ENCODE assay signal across 26 mouse cellular contexts in the genomic region with DNA sequence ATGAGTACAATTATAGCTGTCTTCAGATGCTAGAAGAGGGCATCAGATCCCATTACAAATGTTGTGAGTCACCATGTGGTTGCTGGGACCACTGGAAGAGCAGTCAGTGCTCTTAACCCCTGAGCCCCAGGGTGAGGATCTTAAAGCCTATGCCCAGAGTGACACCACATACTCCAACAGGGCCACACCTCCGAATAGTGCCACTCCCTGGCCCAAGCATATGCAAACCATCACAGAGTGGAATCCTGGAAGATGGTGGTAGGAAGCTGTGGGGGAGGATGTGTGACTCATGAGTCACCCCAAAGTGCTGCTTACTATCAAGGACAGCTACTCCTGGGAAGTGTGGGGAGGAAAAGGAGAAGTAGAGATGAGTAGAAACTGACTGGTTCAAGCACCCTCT. TPM values are rescaled to one million over a fixed set of nuclear protein-coding genes. Genes with fewer than 3 reads are reported as not detected.
DNase-seq lines count a peak whose midpoint lies in the region; ATAC-seq and TF ChIP-seq lines count a peak whose summit lies in the region.
"Had no signal": no experiment of that assay in that cellular context is flagged by ENCODE, and none has a peak within 500 bp of the region (broad histone marks: within the 10 kb centered on the region; RNA-seq: fewer than 3 reads in every experiment).

No protein-coding gene starts in this region.

- no peak overlapping the region for H3K9ac ChIP-seq in forebrain, embryonic 14.5 days (ENCODE audit: low read length)
- H3K9ac ChIP-seq: limb, embryonic 13.5 days; stomach, embryonic 15.5 days had no signal

- no peak overlapping the region for H3K4me3 ChIP-seq in C2C12 (ENCODE audit: insufficient read depth, poor library complexity, severe bottlenecking)
- H3K4me3 ChIP-seq in forebrain, embryonic 14.5 days (ENCODE audit: low read depth, low read length), result no peak overlapping the region
- H3K4me3 ChIP-seq: erythroblast, embryonic 14.5 days; limb, embryonic 13.5 days; stomach, embryonic 15.5 days had no signal

- TF ChIP-seq CTCF in C2C12 (IDR thresholded peaks at IDR 0.05; ENCODE audit: control insufficient read depth, insufficient read depth, insufficient read length), result no peak

- H3K36me3 ChIP-seq in C2C12 (ENCODE audit: control insufficient read depth, insufficient read depth), result no peaks in the 10 kb centered on the region
- H3K36me3 ChIP-seq in forebrain, embryonic 14.5 days (ENCODE audit: control insufficient read depth, insufficient read depth, low read length), result no peaks in the 10 kb centered on the region
- H3K36me3 ChIP-seq: limb, embryonic 13.5 days; stomach, embryonic 15.5 days had no signal

- H3K27ac ChIP-seq in forebrain, embryonic 14.5 days (ENCODE audit: low read depth, low read length), result no peak overlapping the region
- H3K27ac ChIP-seq: hindbrain, postnatal 0 days; limb, embryonic 13.5 days; stomach, embryonic 15.5 days had no signal

- ATAC-seq in megakaryocyte progenitor cell, adult 5-6 weeks (replicated peaks; ENCODE audit: poor library complexity), result peak; percentile 89
- no peak for ATAC-seq in forebrain, embryonic 14.5 days
- ATAC-seq: CD4-positive, CD25-positive, alpha-beta regulatory T cell, adult 4 months; forebrain, embryonic 16.5 days; hindbrain, postnatal 0 days had no signal

- no peaks in the 10 kb centered on the region for H3K9me3 ChIP-seq in forebrain, embryonic 14.5 days (replicated peaks; ENCODE audit: control insufficient read depth, low read length)
- H3K9me3 ChIP-seq: limb, embryonic 13.5 days; stomach, embryonic 15.5 days had no signal

- H3K27me3 ChIP-seq in C2C12 (ENCODE audit: control insufficient read depth, insufficient read depth, insufficient read length), result no peaks in the 10 kb centered on the region
- H3K27me3 ChIP-seq in forebrain, embryonic 14.5 days (replicated peaks; ENCODE audit: control insufficient read depth, insufficient read depth, low read length), result no peaks in the 10 kb centered on the region
- H3K27me3 ChIP-seq: limb, embryonic 13.5 days; stomach, embryonic 15.5 days had no signal

- peaks cover 1% of the 10 kb centered on the region for H3K79me3 ChIP-seq in C2C12 (ENCODE audit: low read depth)

- 86% methylated on average over 1 of the region's 1 CpGs for WGBS in forebrain, embryonic 14.5 days

- no peaks in the 10 kb centered on the region for H3K4me1 ChIP-seq in forebrain, embryonic 14.5 days (ENCODE audit: control insufficient read depth, insufficient read depth, low read length)
- H3K4me1 ChIP-seq: limb, embryonic 13.5 days; stomach, embryonic 15.5 days had no signal

- H3K79me2 ChIP-seq in C2C12 (ENCODE audit: control insufficient read depth, insufficient read depth), result no peaks in the 10 kb centered on the region

- no peak overlapping the region for H3ac ChIP-seq in C2C12 (ENCODE audit: control insufficient read depth, insufficient read length, low read depth)

- H3K4me2 ChIP-seq in forebrain, embryonic 14.5 days (ENCODE audit: low read length), result no peak overlapping the region
- H3K4me2 ChIP-seq: heart, embryonic 11.5 days; limb, embryonic 13.5 days; midbrain, embryonic 11.5 days; stomach, embryonic 15.5 days had no signal

- peak; percentile 21 to 38 for DNase-seq in left cerebral cortex, adult 18-20 months (ENCODE audit: low spot score in 2 of 2)
- DNase-seq in left cerebral cortex, adult 11 months (ENCODE audit: low spot score), result no peak
- peak; percentile 91 for DNase-seq in R1 (ENCODE audit: low read depth, low spot score)
- no peak for DNase-seq in forebrain, embryonic 14.5 days (ENCODE audit: low spot score)
- DNase-seq in ovary, postnatal 10 days (ENCODE audit: low spot score), result no peak
- DNase-seq: cerebellum, postnatal 25 days; heart, postnatal 36 days; kidney, adult 18-20 months; kidney, postnatal 14 days; lung, postnatal 14 days; spleen, adult 18-20 months; thymus, adult 2 months had no signal

TF ChIP-seq in C2C12, 6 proteins besides CTCF, POLR2A, EP300 and RAD21:
- TF ChIP-seq FOSL1 (IDR thresholded peaks at IDR 0.05; ENCODE audit: insufficient read depth, low read length, poor library complexity, severe bottlenecking) (peak; percentile 55), CEBPB (IDR thresholded peaks at IDR 0.05; ENCODE audit: low read depth) (no peak), MAX (IDR thresholded peaks at IDR 0.05) (peak; percentile 62), USF1 (IDR thresholded peaks at IDR 0.05; ENCODE audit: low read depth) (no peak)

RNA-seq across cellular contexts. Expression of a gene that starts 13.7 kb away (rescaled TPM):
- total RNA-seq in left cerebral cortex, adult 18-20 months (2021), result 10 to 100 TPM; 13.3 to 15.4 TPM
- polyA plus RNA-seq in C2C12 (2012; fragmentation: generic; extraction: Trizol), result 10.0 TPM
- total RNA-seq in megakaryocyte progenitor cell, adult 5-6 weeks (2015), result 78.6 and 86.8 TPM in 2 replicates
- total RNA-seq in megakaryocyte progenitor cell, adult 5-6 weeks (2017), result 34.1 and 44.3 TPM in 2 replicates
- 1.5 and 2.6 TPM in 2 replicates for polyA plus RNA-seq in forebrain, embryonic 14.5 days (2014; fragmentation: Nextera tagmentation; extraction: Ambion mirVana)

RNA-seq across cellular contexts. Expression of a gene that starts 50.1 kb away (rescaled TPM):
- total RNA-seq in left cerebral cortex, adult 18-20 months (2021), result not detected
- not detected for polyA plus RNA-seq in C2C12 (2012; fragmentation: generic; extraction: Trizol)
- total RNA-seq in megakaryocyte progenitor cell, adult 5-6 weeks (2015), result 0.12 TPM in 1 of 2 replicates, not detected in the other
- total RNA-seq in megakaryocyte progenitor cell, adult 5-6 weeks (2017), result not detected in 2 replicates
- polyA plus RNA-seq in forebrain, embryonic 14.5 days (2014; fragmentation: Nextera tagmentation; extraction: Ambion mirVana), result 0.38 and 0.68 TPM in 2 replicates
- total RNA-seq: gastrocnemius, postnatal 4 days; heart, postnatal 36 days; layer of hippocampus, adult 8-10 months had no signal
- polyA plus RNA-seq: CD4-positive, CD25-positive, alpha-beta regulatory T cell, adult 4 months; erythroblast, embryonic 14.5 days; heart, embryonic 11.5 days; hindbrain, postnatal 0 days; limb, embryonic 13.5 days; liver, embryonic 16.5 days; neural tube, embryonic 14.5 days had no signal

Comparison
In these comparisons a context has a peak if more than half of its experiments do, and no peak if none do; other contexts are left out.
1. DNase-seq: peak in left cerebral cortex, adult 18-20 months (2 of 2) and R1 (single experiment); none in left cerebral cortex, adult 11 months (single experiment), forebrain, embryonic 14.5 days (single experiment) and ovary, postnatal 10 days (single experiment).